Mouse (Mus musculus) megakaryocyte, embryonic 14.5 days (primary cell): ENCODE measurements around the gene Bfsp2.

Experiments used
- FLI1 ChIP-seq: IDR thresholded peaks from 2 replicates; pipeline ENCODE4 v1.6.1; 2012; ENCODE audit warnings: low read length, inconsistent platforms, mixed read lengths
- GATA1 ChIP-seq: IDR thresholded peaks from 3 replicates; pipeline ENCODE4 v1.6.1; 2012; ENCODE audit warnings: mixed read lengths, low read length, inconsistent platforms, borderline replicate concordance

DNA sequence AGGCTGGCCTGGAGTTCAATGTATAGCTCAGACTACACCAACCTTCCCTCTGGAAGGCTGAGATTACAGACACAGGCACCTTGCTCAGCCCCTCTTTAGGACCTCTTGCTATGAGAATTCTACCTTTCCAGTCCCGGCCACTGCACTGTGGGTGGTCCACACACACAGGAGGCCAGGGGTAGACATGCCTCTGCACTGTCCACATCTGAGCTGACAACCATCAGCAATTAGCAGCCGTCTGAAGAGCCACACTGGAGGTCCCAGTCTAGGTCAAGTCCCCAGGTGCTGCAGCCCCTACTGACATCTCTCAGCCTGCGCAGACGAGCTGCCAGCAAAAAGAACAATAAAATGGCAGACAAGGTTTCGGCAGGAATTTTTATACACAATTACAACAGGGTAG is 93.6 kb downstream of the Bfsp2 start:
- TF ChIP-seq GATA1 (no peak), FLI1 (no peak)
